Mouse (Mus musculus) liver, adult 2 months (tissue): Measurements from ENCODE around the gene Plagl1. TPM values are rescaled to one million over a fixed set of nuclear protein-coding genes. Genes with fewer than 3 reads are reported as not detected.

Experiments used
- DNase-seq: peaks from one replicate; pipeline ENCODE4 v3.0.0-alpha.2; 2011; ENCODE audit warnings: low read depth, low spot score; ENCODE audit errors: extremely low read depth
- H3K27ac ChIP-seq: fragments of 200-500 bp; replicated peaks from 2 replicates; pipeline ENCODE4 v1.5.1; 2012; ENCODE audit warnings: low read depth, mild to moderate bottlenecking, control low read depth, inconsistent platforms, low read length; ENCODE audit not compliant: insufficient read depth
- H3K27me3 ChIP-seq: fragments of 200-500 bp; 2 replicates; pipeline ENCODE4 v1.6.1; 2012; ENCODE audit warnings: mild to moderate bottlenecking, moderate library complexity, low read length, inconsistent platforms; ENCODE audit not compliant: control insufficient read depth, insufficient read depth
- H3K36me3 ChIP-seq: fragments of 200-500 bp; 2 replicates; pipeline ENCODE4 v1.6.1; 2012; ENCODE audit warnings: low read length, inconsistent platforms; ENCODE audit not compliant: control insufficient read depth, insufficient read depth
- H3K4me1 ChIP-seq: fragments of 200-500 bp; 2 replicates; pipeline ENCODE4 v1.6.1; 2011; ENCODE audit warnings: low read length; ENCODE audit not compliant: control insufficient read depth, insufficient read depth
- H3K4me3 ChIP-seq: fragments of 200-500 bp; 2 replicates; pipeline ENCODE4 v1.5.1; 2011; ENCODE audit warnings: low read depth, mild to moderate bottlenecking, control low read depth, low read length, moderate library complexity; ENCODE audit not compliant: insufficient read depth
- H3K79me2 ChIP-seq: fragments of 200-500 bp; 2 replicates; pipeline ENCODE4 v1.6.1; 2012; ENCODE audit warnings: inconsistent platforms, mild to moderate bottlenecking, low read length, moderate library complexity; ENCODE audit not compliant: control insufficient read depth, insufficient read depth
- H3K9ac ChIP-seq: fragments of 200-500 bp; 2 replicates; pipeline ENCODE4 v1.6.1; 2012; ENCODE audit warnings: low read depth, mild to moderate bottlenecking, control low read depth, inconsistent platforms, low read length
- CTCF ChIP-seq: fragments of 200-500 bp; IDR thresholded peaks from 2 replicates; pipeline ENCODE4 v1.5.1; 2011; ENCODE audit warnings: low read depth, low read length, control low read depth
- POLR2A ChIP-seq: fragments of 200-500 bp; IDR thresholded peaks from 2 replicates; pipeline ENCODE4 v1.6.1; 2011; ENCODE audit warnings: low read length, control low read depth; ENCODE audit not compliant: insufficient read depth; ENCODE audit errors: extremely low read depth
- WGBS: fragments of 180-500 bp; shearing (Covaris S2); methylation state at CpG from one replicate; pipeline ENCODE4 v1.1.7; 2018; 5-methylcytosine and 5-hydroxymethylcytosine counted together
- polyA plus RNA-seq: library from polyadenylated mRNA; depleted of rRNA; stranded (reverse); fragments of >200 nt; gene quantifications from 2 replicates; pipeline ENCODE4 v1.2.3, GENCODE M21; 2012
- total RNA-seq: library from RNA; depleted of rRNA; stranded (reverse); fragments of >200 nt; gene quantifications from 2 replicates; pipeline ENCODE4 v1.2.3, GENCODE M21; 2014

The Plagl1 gene
- total and polyA plus RNA-seq, 2 experiments: 0.55 to 1.1 TPM

DNA sequence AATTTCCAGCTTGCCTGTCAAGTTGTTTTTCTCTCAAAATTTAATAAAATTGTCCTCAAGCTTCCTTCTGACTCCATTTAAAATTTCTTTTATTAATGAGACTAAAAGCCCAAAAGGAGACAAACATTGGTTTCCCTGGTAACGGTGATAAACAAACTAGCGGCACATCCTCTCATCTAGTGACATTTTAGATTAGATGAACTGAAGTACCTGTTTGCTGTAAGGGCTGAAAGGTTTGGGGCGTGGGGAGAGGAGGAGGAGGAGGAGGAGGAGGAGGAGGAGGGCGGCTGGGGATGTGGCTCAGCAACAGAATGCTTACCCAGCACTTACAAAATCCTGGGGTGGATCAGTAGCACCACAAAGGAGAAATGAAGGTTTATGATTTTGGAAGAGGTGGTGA lies 12.5 kb upstream of the Plagl1 start:
- Histone ChIP-seq H3K27ac (no peak overlapping the region), H3K9ac (no peak overlapping the region), H3K36me3 (no peaks in the 10 kb centered on the region), H3K79me2 (no peaks in the 10 kb centered on the region), H3K4me1 (no peaks in the 10 kb centered on the region), H3K4me3 (no peak overlapping the region), H3K27me3 (no peaks in the 10 kb centered on the region)
- WGBS: 23% methylated on average over 4 of the region's 4 CpGs
- no peak for TF ChIP-seq POLR2A
- no peak for TF ChIP-seq CTCF
- DNase-seq: no peak

DNA sequence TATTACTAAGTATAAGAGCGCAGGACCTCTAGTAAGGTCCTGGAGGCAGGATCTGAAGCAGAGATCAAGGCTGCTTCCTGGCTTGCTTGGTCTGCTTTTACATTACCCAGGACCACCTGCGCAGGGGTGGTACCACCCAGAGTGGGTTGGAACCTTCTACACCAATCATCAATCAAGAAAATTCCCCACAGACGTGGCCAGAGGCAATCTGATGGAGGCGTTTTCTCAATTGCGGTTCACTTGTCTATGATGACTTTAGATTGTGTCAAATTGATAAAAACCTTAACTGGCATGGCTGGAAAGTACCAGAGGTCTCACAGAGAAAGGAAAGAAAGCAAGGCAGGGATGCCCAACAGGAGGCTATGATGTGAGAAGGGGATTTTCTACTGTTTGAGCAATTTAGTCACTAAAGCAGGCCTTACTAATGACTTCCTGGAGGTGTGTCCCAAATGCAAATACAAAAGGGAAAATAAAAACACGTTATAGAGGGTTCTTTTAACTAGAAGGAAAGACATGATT lies 3.4 kb upstream of the Plagl1 start:
- no peak for DNase-seq
- no peak overlapping the region for H3K27ac ChIP-seq
- no peaks in the 10 kb centered on the region for H3K4me1 ChIP-seq
- H3K4me3 ChIP-seq: no peak overlapping the region
- TF ChIP-seq POLR2A: no peak
- WGBS: 83% methylated on average over 6 of the region's 6 CpGs
- no peaks in the 10 kb centered on the region for H3K36me3 ChIP-seq
- H3K27me3 ChIP-seq: 0 out of 2 replicates have a peak, but pooled peaks cover 4% of the 10 kb centered on the region
- H3K79me2 ChIP-seq: no peaks in the 10 kb centered on the region
- H3K9ac ChIP-seq: no peak overlapping the region

DNA sequence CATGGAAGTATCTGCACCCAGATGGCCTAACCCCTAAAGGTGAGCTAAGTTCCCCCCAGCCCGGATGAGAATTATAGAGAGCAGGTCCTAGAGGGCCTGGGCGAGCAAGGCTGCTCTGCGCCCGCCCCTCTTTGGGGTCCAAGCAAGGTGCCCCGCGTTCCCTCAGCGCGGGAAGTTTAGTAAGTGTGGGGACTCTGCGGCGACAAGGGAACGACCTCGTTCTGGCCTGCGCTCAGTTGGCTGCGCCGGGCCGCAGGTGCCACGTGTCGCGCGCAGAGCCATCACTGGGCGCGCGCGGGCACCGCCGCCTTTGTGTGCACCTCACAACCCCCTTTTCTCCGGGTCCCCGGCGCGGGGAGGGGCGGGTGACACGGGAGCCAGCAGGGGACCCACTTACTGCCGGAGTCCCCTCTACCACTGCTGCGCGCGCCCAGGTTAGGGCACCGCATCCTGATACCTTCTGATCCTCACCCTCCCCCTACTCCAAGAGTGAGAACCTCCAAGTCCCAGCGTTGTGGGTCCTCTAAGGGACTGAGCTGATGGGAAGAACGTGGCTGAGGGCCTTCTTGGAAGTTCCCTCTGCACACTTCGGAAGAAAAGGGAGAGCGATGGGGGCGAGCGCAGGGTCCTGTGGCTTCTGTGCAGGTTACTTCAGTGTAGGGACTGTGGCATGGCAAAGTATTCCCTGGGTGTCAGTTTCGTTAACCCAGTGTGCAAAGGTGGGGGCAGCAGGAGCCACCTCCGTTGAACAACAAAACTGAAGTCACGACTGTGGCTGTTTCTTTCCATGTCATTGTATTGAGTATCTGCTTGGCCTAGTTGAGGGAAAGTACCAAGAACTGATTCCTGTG lies 742 bp downstream of the Plagl1 start:
- DNase-seq: no peak
- Histone ChIP-seq H3K4me1 (no peaks in the 10 kb centered on the region), H3K4me3 (no peak overlapping the region), H3K36me3 (no peaks in the 10 kb centered on the region), H3K79me2 (no peaks in the 10 kb centered on the region), H3K27ac (no peak overlapping the region), H3K27me3 (0 out of 2 replicates have a peak, but pooled peaks cover 4% of the 10 kb centered on the region), H3K9ac (no peak overlapping the region)
- WGBS: 10% methylated on average over 46 of the region's 46 CpGs
- TF ChIP-seq CTCF (no peak), POLR2A (no peak)

DNA sequence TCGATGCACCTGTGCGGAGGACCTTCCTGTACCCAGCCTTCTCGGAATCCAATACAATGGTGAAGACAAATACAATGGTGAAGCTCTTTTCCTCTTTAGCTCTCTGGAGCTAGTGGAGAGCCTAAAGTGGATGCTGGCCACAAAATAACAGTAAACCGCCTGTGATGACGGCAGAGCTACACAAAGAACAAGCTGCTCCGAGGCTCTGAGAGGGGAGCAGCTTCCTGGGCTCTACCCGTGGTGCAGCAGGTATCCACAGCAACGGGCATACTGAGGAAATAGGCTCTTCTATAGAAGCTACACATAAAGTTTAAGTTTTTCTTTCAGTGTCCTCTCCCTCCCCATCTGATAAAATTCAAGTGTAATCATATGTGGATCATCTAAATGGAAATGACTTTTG lies 2.1 kb downstream of the Plagl1 start:
- H3K36me3 ChIP-seq: no peaks in the 10 kb centered on the region
- H3K9ac ChIP-seq: no peak overlapping the region
- H3K27me3 ChIP-seq: 0 out of 2 replicates have a peak, but pooled peaks cover 4% of the 10 kb centered on the region
- TF ChIP-seq CTCF: no peak
- no peak for TF ChIP-seq POLR2A
- no peaks in the 10 kb centered on the region for H3K79me2 ChIP-seq
- no peak for DNase-seq
- 60% methylated on average over 8 of the region's 8 CpGs for WGBS
- H3K4me3 ChIP-seq: no peak overlapping the region
- H3K27ac ChIP-seq: no peak overlapping the region
- no peaks in the 10 kb centered on the region for H3K4me1 ChIP-seq

DNA sequence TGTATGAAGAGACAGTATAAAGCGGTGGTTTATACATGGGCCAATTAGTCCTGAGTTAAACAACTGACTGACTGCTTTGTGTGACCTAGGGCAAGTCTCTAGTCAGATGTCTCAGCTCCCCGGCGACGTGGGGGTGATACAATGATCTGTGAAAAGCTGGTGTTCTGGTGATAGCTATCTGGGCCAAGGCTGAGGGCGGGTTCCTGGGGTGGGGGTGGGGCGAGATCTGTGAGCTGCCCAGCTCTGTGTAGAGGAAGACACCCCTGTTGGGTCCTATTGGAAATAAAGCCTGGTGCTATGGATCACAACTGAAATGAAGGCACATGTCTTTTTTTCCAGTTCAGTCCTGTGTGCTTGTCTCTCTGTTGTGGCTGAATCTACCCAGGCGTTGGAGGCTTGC lies 3.2 kb downstream of the Plagl1 start:
- Histone ChIP-seq H3K27ac (no peak overlapping the region), H3K79me2 (no peaks in the 10 kb centered on the region), H3K27me3 (0 out of 2 replicates have a peak, but pooled peaks cover 4% of the 10 kb centered on the region), H3K9ac (no peak overlapping the region), H3K4me1 (no peaks in the 10 kb centered on the region), H3K36me3 (no peaks in the 10 kb centered on the region), H3K4me3 (no peak overlapping the region)
- 54% methylated on average over 7 of the region's 7 CpGs for WGBS
- TF ChIP-seq CTCF: no peak
- no peak for TF ChIP-seq POLR2A
- no peak for DNase-seq

DNA sequence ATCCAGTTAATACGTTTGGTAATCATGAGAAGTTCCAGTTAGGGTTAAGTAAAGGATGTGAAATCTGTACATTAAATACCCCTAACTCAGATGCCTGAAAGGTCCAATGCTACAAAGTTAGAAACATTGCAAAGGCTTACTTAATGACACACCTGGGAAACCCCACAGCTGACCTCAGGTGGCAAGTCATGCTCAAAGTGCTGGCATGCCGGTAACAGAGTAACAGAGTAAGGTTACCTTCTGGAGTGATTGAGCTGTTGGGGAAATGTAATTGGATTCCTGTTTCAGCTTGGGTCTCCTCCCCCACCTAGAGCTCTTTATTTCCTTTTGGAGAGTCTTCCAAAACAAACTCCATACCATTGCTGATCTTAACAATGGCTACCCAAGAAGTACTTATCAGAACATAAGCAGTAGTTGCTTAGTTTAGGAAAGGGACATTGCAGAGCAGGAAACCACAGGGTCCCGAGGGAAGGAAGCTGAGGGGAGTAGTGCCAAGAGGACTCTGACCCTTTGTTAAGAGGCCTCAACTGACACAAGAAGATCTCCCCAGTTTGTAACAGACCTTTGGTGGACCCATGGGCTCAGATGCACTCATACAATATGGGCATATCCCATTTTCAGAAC lies 4.9 kb downstream of the Plagl1 start:
- Histone ChIP-seq H3K36me3 (no peaks in the 10 kb centered on the region), H3K9ac (no peak overlapping the region), H3K4me1 (no peaks in the 10 kb centered on the region), H3K27ac (no peak overlapping the region), H3K27me3 (0 out of 2 replicates have a peak, but pooled peaks cover 4% of the 10 kb centered on the region), H3K4me3 (no peak overlapping the region), H3K79me2 (no peaks in the 10 kb centered on the region)
- DNase-seq: no peak
- TF ChIP-seq POLR2A (no peak), CTCF (no peak)
- 55% methylated on average over 3 of the region's 3 CpGs for WGBS
